Mouse (Mus musculus) bone marrow macrophage, adult 2 months (primary cell): ENCODE results near the gene Rgma.

ENCODE experiments used
- CTCF ChIP-seq: IDR thresholded peaks from 2 replicates; pipeline ENCODE4 v1.5.1; 2012; ENCODE audit warnings: low read depth, mild to moderate bottlenecking, low read length, moderate library complexity
- POLR2A ChIP-seq: IDR thresholded peaks from 2 replicates; pipeline ENCODE4 v1.6.1; 2012; ENCODE audit warnings: mild to moderate bottlenecking, low read depth, low read length, borderline replicate concordance

DNA sequence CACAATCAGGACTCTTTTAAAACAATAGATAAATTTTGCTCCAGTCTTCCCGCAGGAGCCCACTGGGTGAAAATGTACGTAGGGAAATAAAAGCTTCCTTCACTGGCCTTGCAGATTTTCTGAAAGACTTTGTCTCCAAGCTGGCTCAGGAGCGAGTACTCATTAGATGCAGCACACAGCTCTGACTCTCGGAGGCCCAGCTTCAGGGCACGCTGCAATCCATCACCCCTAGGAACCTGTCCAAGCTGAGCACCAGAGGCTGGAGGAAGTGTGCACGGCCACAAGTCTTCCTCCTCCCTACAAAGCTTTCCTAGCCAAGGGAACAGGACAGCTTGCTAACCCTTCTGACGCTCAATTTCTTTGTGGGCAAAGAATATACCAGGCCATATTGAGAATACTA lies 38.9 kb upstream of the Rgma start:
- TF ChIP-seq POLR2A: no peak
- no peak for TF ChIP-seq CTCF
